Mouse (Mus musculus): ENCODE data around the gene Spdye4a.
"Not testable (repeated sequence)": the region's sequence is repeated elsewhere in the genome, so short reads cannot be mapped to it uniquely, and the experiment has no call there.

DNA sequence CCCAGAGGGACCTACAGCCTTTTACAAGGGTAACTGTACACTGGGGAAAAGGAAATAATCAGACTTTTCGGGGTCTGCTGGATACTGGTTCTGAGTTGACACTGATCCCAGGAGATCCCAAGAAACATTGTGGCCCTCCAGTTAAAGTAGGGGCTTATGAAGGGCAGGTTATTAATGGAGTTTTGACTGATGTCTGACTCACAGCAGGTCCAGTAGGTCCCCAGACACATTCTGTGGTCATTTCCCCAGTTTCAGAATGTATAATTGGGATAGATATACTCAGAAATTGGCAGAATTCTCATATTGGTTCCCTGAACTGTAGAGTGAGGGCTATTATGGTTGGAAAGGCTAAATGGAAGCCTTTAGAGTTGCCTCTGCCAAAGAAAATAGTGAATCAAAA is 38.7 kb downstream of the Spdye4a start:
- not testable (repeated sequence) for TF ChIP-seq CTCF, EP300 (IDR thresholded peaks at IDR 0.05; ENCODE audit: low read depth)
